Mouse (Mus musculus) bone marrow, adult 2 months (tissue): ENCODE results near the gene Gchfr. TPM values are rescaled to one million over a fixed set of nuclear protein-coding genes. Genes with fewer than 3 reads are reported as not detected.

Experiments used
- H3K27ac ChIP-seq: fragments of 200-500 bp; 2 replicates; pipeline ENCODE4 v1.5.1; 2012; ENCODE audit warnings: low read depth, mild to moderate bottlenecking, control low read depth, inconsistent platforms, low read length; ENCODE audit not compliant: control insufficient read depth, poor library complexity, insufficient read depth
- H3K4me1 ChIP-seq: fragments of 200-500 bp; 2 replicates; pipeline ENCODE4 v1.6.1; 2011; ENCODE audit warnings: low read length; ENCODE audit not compliant: control insufficient read depth, insufficient read depth
- H3K4me3 ChIP-seq: fragments of 200-500 bp; replicated peaks from 2 replicates; pipeline ENCODE3; 2011; ENCODE audit warnings: mild to moderate bottlenecking, low read depth, low read length, control low read depth; ENCODE audit not compliant: control insufficient read depth
- CTCF ChIP-seq: fragments of 200-500 bp; IDR thresholded peaks from 2 replicates; pipeline ENCODE4 v1.5.1; 2011; ENCODE audit warnings: low read length, control low read depth; ENCODE audit not compliant: control insufficient read depth, insufficient read depth
- POLR2A ChIP-seq: fragments of 200-500 bp; IDR thresholded peaks from 2 replicates; pipeline ENCODE4 v1.6.1; 2011; ENCODE audit warnings: low read depth, mild to moderate bottlenecking, control low read depth, low read length, borderline replicate concordance; ENCODE audit not compliant: control insufficient read depth
- WGBS: fragments of 180-500 bp; shearing (Covaris S2); methylation state at CpG from one replicate; pipeline ENCODE4 v1.1.7; 2018; 5-methylcytosine and 5-hydroxymethylcytosine counted together
- polyA plus RNA-seq: library from polyadenylated mRNA; stranded (reverse); fragments of >200 nt; gene quantifications from 2 replicates; pipeline ENCODE4 v1.2.4, GENCODE M21; 2011; ENCODE audit warnings: low replicate concordance; ENCODE audit not compliant: missing spikeins, insufficient read depth, insufficient read length

Gchfr gene
- polyA plus RNA-seq, 1 experiment: 4.0 TPM

GRCm38 (mm10) chr2:119155388-119155787 lies 12.2 kb upstream of the Gchfr start:
- WGBS: 59% methylated on average over 9 of the region's 9 CpGs
- no peaks in the 10 kb centered on the region for H3K4me1 ChIP-seq
- H3K27ac ChIP-seq: peak overlapping the region; percentile 75; the same call in 1 of the 2 replicates
- TF ChIP-seq CTCF (no peak), POLR2A (no peak)
- peak overlapping the region; percentile 94 for H3K4me3 ChIP-seq

GRCm38 (mm10) chr2:119156081-119156680 lies 11.4 kb upstream of the Gchfr start:
- TF ChIP-seq CTCF (no peak), POLR2A (no peak)
- Histone ChIP-seq H3K27ac (peak overlapping the region; percentile 75), H3K4me3 (peak overlapping the region; percentile 94), H3K4me1 (no peaks in the 10 kb centered on the region)
- WGBS: under 1% methylated on average over 34 of the region's 34 CpGs

GRCm38 (mm10) chr2:119156681-119157572 lies 10.6 kb upstream of the Gchfr start, which contains the start of gene Rmdn3:
Gene Rmdn3, minus strand, starts transcription at chr2:119157034.
- Histone ChIP-seq H3K27ac (peak within 1 kb of the TSS; percentile 75), H3K4me3 (peak within 1 kb of the TSS; percentile 94), H3K4me1 (no peaks in the 10 kb centered on the region)
- WGBS: 1% methylated on average over 57 of the region's 57 CpGs
- no peak for TF ChIP-seq CTCF
- TF ChIP-seq POLR2A: peak; percentile 63; the same call in 1 of the 2 replicates

- no peaks in the 10 kb centered on the region; the same call in 1 of the 2 replicates for H3K4me1 ChIP-seq
- no peak overlapping the region for H3K27ac ChIP-seq
- H3K4me3 ChIP-seq: no peak overlapping the region
- TF ChIP-seq CTCF (no peak), POLR2A (no peak)
Observed at GRCm38 (mm10) chr2:119157836-119158235, 9.7 kb upstream of the Gchfr start.

GRCm38 (mm10) chr2:119161247-119161646 lies 6.3 kb upstream of the Gchfr start:
- no peak for TF ChIP-seq CTCF
- TF ChIP-seq POLR2A: no peak
- H3K4me1 ChIP-seq: no peaks in the 10 kb centered on the region; the same call in 1 of the 2 replicates
- H3K27ac ChIP-seq: no peak overlapping the region
- 60% methylated on average over 2 of the region's 2 CpGs for WGBS
- no peak overlapping the region for H3K4me3 ChIP-seq

- 14% methylated on average over 3 of the region's 3 CpGs for WGBS
- Histone ChIP-seq H3K4me3 (no peak overlapping the region), H3K4me1 (no peaks in the 10 kb centered on the region; the same call in 1 of the 2 replicates), H3K27ac (no peak overlapping the region)
- TF ChIP-seq POLR2A: no peak
- TF ChIP-seq CTCF: no peak
Observed at GRCm38 (mm10) chr2:119163135-119163534, 4.4 kb upstream of the Gchfr start.

GRCm38 (mm10) chr2:119163999-119164398 lies 3.6 kb upstream of the Gchfr start:
- H3K27ac ChIP-seq: no peak overlapping the region
- H3K4me1 ChIP-seq: no peaks in the 10 kb centered on the region; the same call in 1 of the 2 replicates
- no peak overlapping the region for H3K4me3 ChIP-seq
- WGBS: 89% methylated on average over 4 of the region's 4 CpGs
- TF ChIP-seq POLR2A (no peak), CTCF (no peak)

- TF ChIP-seq POLR2A (no peak), CTCF (no peak)
- Histone ChIP-seq H3K4me3 (no peak overlapping the region), H3K4me1 (no peaks in the 10 kb centered on the region; the same call in 1 of the 2 replicates), H3K27ac (no peak overlapping the region)
Observed at GRCm38 (mm10) chr2:119165401-119165800, 2.2 kb upstream of the Gchfr start.

GRCm38 (mm10) chr2:119167866-119168256 lies 288 bp downstream of the Gchfr start:
- TF ChIP-seq CTCF (no peak), POLR2A (no peak)
- Histone ChIP-seq H3K4me1 (peaks cover 4% of the 10 kb centered on the region; the same call in 1 of the 2 replicates), H3K4me3 (peak overlapping the region; percentile 69), H3K27ac (no peak overlapping the region)
- WGBS: 10% methylated on average over 26 of the region's 26 CpGs
